Mouse (Mus musculus): ENCODE data around the gene Ap5m1. TPM values are rescaled to one million over a fixed set of nuclear protein-coding genes. Genes with fewer than 3 reads are reported as not detected.

Ap5m1 gene
- total and polyA plus RNA-seq, 3 experiments: 13.7 to 15.1 TPM; not detected in 1

DNA sequence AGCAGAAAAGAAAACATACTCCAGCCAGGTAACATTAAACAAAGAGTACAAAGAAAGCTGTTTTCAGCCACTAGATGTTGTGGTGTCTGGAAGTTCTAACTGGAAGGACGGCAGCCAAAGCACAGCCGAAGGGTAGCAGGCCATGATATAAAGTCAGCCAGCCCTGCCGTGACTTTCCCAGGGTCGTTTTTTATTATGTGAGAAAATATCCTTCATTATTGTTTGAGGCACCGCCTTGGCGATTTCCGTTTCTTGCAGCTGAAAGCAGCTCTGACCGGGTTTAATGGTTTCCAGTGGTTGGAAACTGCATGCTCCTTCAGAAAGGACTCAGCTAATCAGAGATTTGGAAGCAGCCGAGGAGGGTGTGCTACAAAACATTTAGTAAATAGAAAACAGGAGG, 55.8 kb downstream of the Ap5m1 start:
- Histone ChIP-seq H3K27ac (ENCODE audit: control insufficient read depth, low read depth, low read length) (no peak overlapping the region), H3K4me3 (ENCODE audit: control insufficient read depth in 1 of 2, insufficient read depth in 1 of 2, low read depth in 2 of 2, low read length in 2 of 2) (no peak overlapping the region), H3K79me2 (ENCODE audit: control insufficient read depth, insufficient read depth, low read length, poor library complexity) (no peaks in the 10 kb centered on the region), H3K9ac (ENCODE audit: control insufficient read depth, low read depth, low read length, poor library complexity, severe bottlenecking) (no peak overlapping the region), H3K4me1 (ENCODE audit: control insufficient read depth in 1 of 2, insufficient read depth in 2 of 2, low read length in 2 of 2) (no peaks in the 10 kb centered on the region), H3K36me3 (ENCODE audit: control insufficient read depth in 1 of 2, insufficient read depth in 2 of 2, low read length in 2 of 2) (no peaks in the 10 kb centered on the region), H3K9me3 (replicated peaks; ENCODE audit: insufficient read depth, low read length) (no peaks in the 10 kb centered on the region), H3K27me3 (ENCODE audit: control insufficient read depth in 1 of 2, insufficient read depth in 2 of 2, low read length in 2 of 2) (no peaks in the 10 kb centered on the region)
- no peak for TF ChIP-seq E2F4 (IDR thresholded peaks at IDR 0.05; ENCODE audit: borderline replicate concordance, low read depth, low read length)
- no peak for TF ChIP-seq CHD1 (IDR thresholded peaks at IDR 0.05; ENCODE audit: low read depth, low read length)
- TF ChIP-seq EP300 (IDR thresholded peaks at IDR 0.05; ENCODE audit: low read depth in 1 of 2, low read length in 2 of 2): no peak
- no peak for TF ChIP-seq TAL1 (IDR thresholded peaks at IDR 0.05; ENCODE audit: low read length)
- DNase-seq (ENCODE audit: low read depth, low spot score): no peak

DNA sequence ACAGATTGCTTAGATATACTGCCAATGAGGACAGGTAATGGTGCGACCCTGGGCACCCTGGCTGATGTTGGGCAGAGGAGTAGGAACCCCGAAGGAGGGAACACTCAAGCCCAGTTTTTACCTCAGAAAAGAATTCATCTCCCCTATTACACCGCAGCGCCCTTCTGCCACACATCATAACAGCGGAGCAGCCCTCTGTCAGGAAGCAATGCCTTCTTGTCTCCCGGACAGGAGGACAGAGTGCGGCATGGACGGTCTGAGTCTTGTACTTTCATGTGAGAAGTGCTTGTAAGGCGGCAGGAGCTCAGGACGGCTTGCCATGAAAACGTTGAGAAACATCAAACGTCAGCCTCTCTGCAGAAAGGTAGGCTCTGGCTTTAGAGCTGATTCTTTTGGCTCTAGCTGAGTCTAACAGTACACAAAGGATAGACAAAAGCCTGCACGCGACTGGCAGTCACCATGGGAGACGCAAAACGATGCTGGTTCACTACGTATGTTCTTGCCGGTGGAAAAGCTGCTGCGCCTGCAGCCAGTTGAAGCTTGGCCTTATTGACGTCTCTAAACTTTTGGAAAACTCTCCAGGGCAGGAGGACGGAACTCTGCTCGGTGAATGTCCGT, 61.4 kb downstream of the Ap5m1 start:
- Histone ChIP-seq H3K36me3 (ENCODE audit: control insufficient read depth in 1 of 2, insufficient read depth in 2 of 2, low read length in 2 of 2) (no peaks in the 10 kb centered on the region), H3K4me1 (ENCODE audit: control insufficient read depth in 1 of 2, insufficient read depth in 2 of 2, low read length in 2 of 2) (no peaks in the 10 kb centered on the region), H3K9ac (ENCODE audit: control insufficient read depth, low read depth, low read length, poor library complexity, severe bottlenecking) (no peak overlapping the region), H3K27me3 (ENCODE audit: control insufficient read depth in 1 of 2, insufficient read depth in 2 of 2, low read length in 2 of 2) (0 out of 4 replicates have a peak, but pooled peaks cover 0 to 1% of the 10 kb centered on the region in 2 experiments), H3K9me3 (replicated peaks; ENCODE audit: insufficient read depth, low read length) (no peaks in the 10 kb centered on the region), H3K27ac (ENCODE audit: control insufficient read depth, low read depth, low read length) (no peak overlapping the region), H3K79me2 (ENCODE audit: control insufficient read depth, insufficient read depth, low read length, poor library complexity) (no peaks in the 10 kb centered on the region), H3K4me3 (ENCODE audit: control insufficient read depth in 1 of 2, insufficient read depth in 1 of 2, low read depth in 2 of 2, low read length in 2 of 2) (no peak overlapping the region)
- TF ChIP-seq ZNF384 (IDR thresholded peaks at IDR 0.05; ENCODE audit: low read depth, low read length): no peak
- no peak for TF ChIP-seq MXI1 (IDR thresholded peaks at IDR 0.05; ENCODE audit: low read depth, low read length)
- DNase-seq (ENCODE audit: low read depth, low spot score): no peak

DNA sequence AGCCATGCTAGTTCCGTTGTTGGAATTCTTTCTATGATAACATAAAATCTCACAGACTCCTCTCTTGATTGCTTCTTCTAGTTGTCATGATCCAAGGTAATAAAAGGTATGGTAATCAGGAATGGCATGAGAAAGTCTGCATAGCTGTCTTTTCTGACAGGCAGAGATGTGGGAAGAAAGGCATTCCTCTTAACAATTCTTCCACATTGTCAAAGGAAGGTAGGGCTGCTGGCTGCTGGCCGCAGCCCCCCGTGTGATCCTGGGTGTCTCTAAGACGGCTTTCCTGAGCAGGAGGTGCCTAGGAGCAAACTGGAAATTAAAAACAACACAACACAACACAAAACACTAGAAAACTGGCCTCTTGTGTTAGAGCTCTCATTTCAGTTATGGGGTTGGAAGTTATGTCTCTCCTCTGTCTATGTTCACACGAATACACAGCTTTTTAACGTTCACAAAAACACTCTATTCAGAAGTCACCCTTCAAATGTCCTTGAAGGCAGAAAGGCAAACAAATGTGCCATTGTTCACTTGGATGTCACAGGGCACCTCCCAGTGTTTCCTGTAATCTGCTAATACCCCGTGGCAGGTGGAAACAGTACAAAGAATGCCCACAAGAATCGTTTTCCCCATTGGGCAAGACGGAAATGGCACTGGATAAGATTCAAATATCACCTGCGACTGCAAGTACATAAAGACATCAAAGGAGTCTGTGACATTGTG, 62.8 kb downstream of the Ap5m1 start:
- Histone ChIP-seq H3K9ac (ENCODE audit: control insufficient read depth, low read depth, low read length, poor library complexity, severe bottlenecking) (no peak overlapping the region), H3K9me3 (replicated peaks; ENCODE audit: insufficient read depth, low read length) (no peaks in the 10 kb centered on the region), H3K4me3 (ENCODE audit: control insufficient read depth in 1 of 2, insufficient read depth in 1 of 2, low read depth in 2 of 2, low read length in 2 of 2) (no peak overlapping the region), H3K27me3 (ENCODE audit: control insufficient read depth in 1 of 2, insufficient read depth in 2 of 2, low read length in 2 of 2) (0 out of 4 replicates have a peak, but pooled peaks cover 0 to 1% of the 10 kb centered on the region in 2 experiments), H3K79me2 (ENCODE audit: control insufficient read depth, insufficient read depth, low read length, poor library complexity) (no peaks in the 10 kb centered on the region), H3K4me1 (ENCODE audit: control insufficient read depth in 1 of 2, insufficient read depth in 2 of 2, low read length in 2 of 2) (no peaks in the 10 kb centered on the region), H3K36me3 (ENCODE audit: control insufficient read depth in 1 of 2, insufficient read depth in 2 of 2, low read length in 2 of 2) (no peaks in the 10 kb centered on the region), H3K27ac (ENCODE audit: control insufficient read depth, low read depth, low read length) (no peak overlapping the region)
- DNase-seq (ENCODE audit: low read depth, low spot score): no peak
- no peak for TF ChIP-seq USF2 (IDR thresholded peaks at IDR 0.05; ENCODE audit: borderline replicate concordance in 1 of 2, insufficient read depth in 1 of 2, low read depth in 1 of 2, low read length in 2 of 2)
